Mouse (Mus musculus) liver, adult 2 months (tissue): ENCODE data around the gene Bnipl.

Experiments
- CTCF ChIP-seq: fragments of 200-500 bp; IDR thresholded peaks from 2 replicates; pipeline ENCODE4 v1.5.1; 2011; ENCODE audit warnings: low read depth, low read length, control low read depth
- POLR2A ChIP-seq: fragments of 200-500 bp; IDR thresholded peaks from 2 replicates; pipeline ENCODE4 v1.6.1; 2011; ENCODE audit warnings: low read length, control low read depth; ENCODE audit not compliant: insufficient read depth; ENCODE audit errors: extremely low read depth

- TF ChIP-seq CTCF = no peak
- TF ChIP-seq POLR2A = peak; percentile 65
Observed at GRCm38 (mm10) chr3:95228148-95228893, 22.7 kb downstream of the Bnipl start, which contains the start of gene Cdc42se1.
